Mouse (Mus musculus): ENCODE data around the gene Olfr808. TPM values are rescaled to one million over a fixed set of nuclear protein-coding genes. Genes with fewer than 3 reads are reported as not detected.

Gene Olfr808
- polyA plus RNA-seq (2015; fragmentation: Nextera tagmentation; extraction: Ambion mirVana): not detected in 2 replicates

GRCm38 (mm10) chr10:129765182-129765581 lies at the start of gene Olfr808:
TSS of gene Olfr808 (plus strand) at chr10:129765482.
- no peak within 1 kb of the TSS for H3K9ac ChIP-seq (replicated peaks; ENCODE audit: low read depth)
- DNase-seq (ENCODE audit: low spot score) (no peak), ATAC-seq (no peak)
- H3K4me3 ChIP-seq (ENCODE audit: low read depth, low read length): no peak within 1 kb of the TSS
- H3K27ac ChIP-seq (ENCODE audit: low read length): no peak within 1 kb of the TSS
- no peaks in the 10 kb centered on the region for H3K36me3 ChIP-seq (ENCODE audit: insufficient read depth, low read length)
- H3K4me2 ChIP-seq (replicated peaks; ENCODE audit: low read depth, low read length): no peak within 1 kb of the TSS
- H3K27me3 ChIP-seq (replicated peaks; ENCODE audit: insufficient read depth, low read length): no peaks in the 10 kb centered on the region
- 87% methylated on average over 1 of the region's 1 CpGs for WGBS
- no peaks in the 10 kb centered on the region for H3K9me3 ChIP-seq (ENCODE audit: low read length)
- H3K4me1 ChIP-seq (ENCODE audit: insufficient read depth, low read depth, low read length): no peaks in the 10 kb centered on the region
- TF ChIP-seq CTCF (IDR thresholded peaks at IDR 0.05): no peak
- no peak for TF ChIP-seq EP300 (IDR thresholded peaks at IDR 0.05)

GRCm38 (mm10) chr10:129729275-129729674 lies 36.0 kb upstream of the Olfr808 start, which contains the start of gene Olfr805:
TSS of gene Olfr805 (minus strand) at chr10:129729375.
- whole genome bisulfite sequencing: 93% methylated on average over 2 of the region's 2 CpGs
- H3K27me3 ChIP-seq (replicated peaks; ENCODE audit: insufficient read depth, low read length): no peaks in the 10 kb centered on the region
- no peaks in the 10 kb centered on the region for H3K9me3 ChIP-seq (ENCODE audit: low read length)
- H3K4me3 ChIP-seq (ENCODE audit: low read depth, low read length): no peak within 1 kb of the TSS
- no peaks in the 10 kb centered on the region for H3K4me1 ChIP-seq (ENCODE audit: insufficient read depth, low read depth, low read length)
- TF ChIP-seq EP300 (IDR thresholded peaks at IDR 0.05): no peak
- no peak for TF ChIP-seq CTCF (IDR thresholded peaks at IDR 0.05)
- no peaks in the 10 kb centered on the region for H3K36me3 ChIP-seq (ENCODE audit: insufficient read depth, low read length)
- H3K27ac ChIP-seq (ENCODE audit: low read length): no peak within 1 kb of the TSS
- H3K4me2 ChIP-seq (replicated peaks; ENCODE audit: low read depth, low read length): no peak within 1 kb of the TSS
- ATAC-seq (no peak), DNase-seq (ENCODE audit: low spot score) (no peak)
- H3K9ac ChIP-seq (replicated peaks; ENCODE audit: low read depth): no peak within 1 kb of the TSS

GRCm38 (mm10) chr10:129741821-129742220 lies 23.5 kb upstream of the Olfr808 start, which contains the start of gene Olfr806:
TSS of gene Olfr806 (minus strand) at chr10:129741921.
- Histone ChIP-seq H3K27me3 (replicated peaks; ENCODE audit: insufficient read depth, low read length) (no peaks in the 10 kb centered on the region), H3K36me3 (ENCODE audit: insufficient read depth, low read length) (no peaks in the 10 kb centered on the region), H3K9me3 (ENCODE audit: low read length) (no peaks in the 10 kb centered on the region), H3K4me3 (ENCODE audit: low read depth, low read length) (no peak within 1 kb of the TSS), H3K9ac (replicated peaks; ENCODE audit: low read depth) (no peak within 1 kb of the TSS), H3K4me1 (ENCODE audit: insufficient read depth, low read depth, low read length) (no peaks in the 10 kb centered on the region), H3K4me2 (replicated peaks; ENCODE audit: low read depth, low read length) (no peak within 1 kb of the TSS), H3K27ac (ENCODE audit: low read length) (no peak within 1 kb of the TSS)
- TF ChIP-seq CTCF (IDR thresholded peaks at IDR 0.05) (no peak), EP300 (IDR thresholded peaks at IDR 0.05) (no peak)
- DNase-seq (ENCODE audit: low spot score): no peak
- ATAC-seq: no peak

- TF ChIP-seq CTCF (IDR thresholded peaks at IDR 0.05): no peak
- TF ChIP-seq EP300 (IDR thresholded peaks at IDR 0.05): no peak
- H3K9ac ChIP-seq (replicated peaks; ENCODE audit: low read depth): no peak within 1 kb of the TSS
- no peaks in the 10 kb centered on the region for H3K36me3 ChIP-seq (ENCODE audit: insufficient read depth, low read length)
- H3K27me3 ChIP-seq (replicated peaks; ENCODE audit: insufficient read depth, low read length): no peaks in the 10 kb centered on the region
- WGBS: 66% methylated on average over 1 of the region's 1 CpGs
- no peaks in the 10 kb centered on the region for H3K9me3 ChIP-seq (ENCODE audit: low read length)
- H3K27ac ChIP-seq (ENCODE audit: low read length): no peak within 1 kb of the TSS
- no peak within 1 kb of the TSS for H3K4me3 ChIP-seq (ENCODE audit: low read depth, low read length)
- DNase-seq (ENCODE audit: low spot score) (no peak), ATAC-seq (no peak)
- no peaks in the 10 kb centered on the region for H3K4me1 ChIP-seq (ENCODE audit: insufficient read depth, low read depth, low read length)
- no peak within 1 kb of the TSS for H3K4me2 ChIP-seq (replicated peaks; ENCODE audit: low read depth, low read length)
These were observed 7.6 kb upstream of the Olfr808 start, which contains the start of gene Olfr807 for GRCm38 (mm10) chr10:129757693-129758092. TSS of gene Olfr807 (minus strand) at chr10:129757793.

GRCm38 (mm10) chr10:129774338-129774737 lies 9.1 kb downstream of the Olfr808 start, which contains the start of gene Olfr809:
TSS of gene Olfr809 (plus strand) at chr10:129774638.
- ATAC-seq: no peak
- no peak within 1 kb of the TSS for H3K9ac ChIP-seq (replicated peaks; ENCODE audit: low read depth)
- DNase-seq (ENCODE audit: low spot score): no peak
- no peaks in the 10 kb centered on the region for H3K4me1 ChIP-seq (ENCODE audit: insufficient read depth, low read depth, low read length)
- no peak within 1 kb of the TSS for H3K4me2 ChIP-seq (replicated peaks; ENCODE audit: low read depth, low read length)
- TF ChIP-seq EP300 (IDR thresholded peaks at IDR 0.05): no peak
- TF ChIP-seq CTCF (IDR thresholded peaks at IDR 0.05): no peak
- H3K4me3 ChIP-seq (ENCODE audit: low read depth, low read length): no peak within 1 kb of the TSS
- no peaks in the 10 kb centered on the region for H3K36me3 ChIP-seq (ENCODE audit: insufficient read depth, low read length)
- no peaks in the 10 kb centered on the region for H3K9me3 ChIP-seq (ENCODE audit: low read length)
- H3K27ac ChIP-seq (ENCODE audit: low read length): no peak within 1 kb of the TSS
- no peaks in the 10 kb centered on the region for H3K27me3 ChIP-seq (replicated peaks; ENCODE audit: insufficient read depth, low read length)

GRCm38 (mm10) chr10:129778123-129778522 lies 12.8 kb downstream of the Olfr808 start:
- H3K4me1 ChIP-seq (ENCODE audit: insufficient read depth, low read depth, low read length): no peaks in the 10 kb centered on the region
- H3K9ac ChIP-seq (replicated peaks; ENCODE audit: low read depth): no peak overlapping the region
- H3K27me3 ChIP-seq (replicated peaks; ENCODE audit: insufficient read depth, low read length): no peaks in the 10 kb centered on the region
- TF ChIP-seq EP300 (IDR thresholded peaks at IDR 0.05) (no peak), CTCF (IDR thresholded peaks at IDR 0.05) (no peak)
- no peak overlapping the region for H3K27ac ChIP-seq (ENCODE audit: low read length)
- ATAC-seq (no peak), DNase-seq (ENCODE audit: low spot score) (no peak)
- no peaks in the 10 kb centered on the region for H3K9me3 ChIP-seq (ENCODE audit: low read length)
- H3K4me2 ChIP-seq (replicated peaks; ENCODE audit: low read depth, low read length): no peak overlapping the region
- H3K4me3 ChIP-seq (ENCODE audit: low read depth, low read length): no peak overlapping the region
- H3K36me3 ChIP-seq (ENCODE audit: insufficient read depth, low read length): no peaks in the 10 kb centered on the region

GRCm38 (mm10) chr10:129794817-129795216 lies 29.5 kb downstream of the Olfr808 start, which contains the start of gene Olfr810:
TSS of gene Olfr810 (minus strand) at chr10:129794917.
- no peak for DNase-seq (ENCODE audit: low spot score)
- no peaks in the 10 kb centered on the region for H3K9me3 ChIP-seq (ENCODE audit: low read length)
- H3K27me3 ChIP-seq (replicated peaks; ENCODE audit: insufficient read depth, low read length): no peaks in the 10 kb centered on the region
- H3K4me2 ChIP-seq (replicated peaks; ENCODE audit: low read depth, low read length): no peak within 1 kb of the TSS
- no peak for ATAC-seq
- H3K4me3 ChIP-seq (ENCODE audit: low read depth, low read length): no peak within 1 kb of the TSS
- H3K36me3 ChIP-seq (ENCODE audit: insufficient read depth, low read length): no peaks in the 10 kb centered on the region
- H3K4me1 ChIP-seq (ENCODE audit: insufficient read depth, low read depth, low read length): no peaks in the 10 kb centered on the region
- no peak within 1 kb of the TSS for H3K9ac ChIP-seq (replicated peaks; ENCODE audit: low read depth)
- TF ChIP-seq EP300 (IDR thresholded peaks at IDR 0.05) (no peak), CTCF (IDR thresholded peaks at IDR 0.05) (no peak)
- H3K27ac ChIP-seq (ENCODE audit: low read length): no peak within 1 kb of the TSS

All from lung, postnatal 0 days (tissue).